Comparison of ENCODE assay signal across 18 mouse cellular contexts in the genomic region with DNA sequence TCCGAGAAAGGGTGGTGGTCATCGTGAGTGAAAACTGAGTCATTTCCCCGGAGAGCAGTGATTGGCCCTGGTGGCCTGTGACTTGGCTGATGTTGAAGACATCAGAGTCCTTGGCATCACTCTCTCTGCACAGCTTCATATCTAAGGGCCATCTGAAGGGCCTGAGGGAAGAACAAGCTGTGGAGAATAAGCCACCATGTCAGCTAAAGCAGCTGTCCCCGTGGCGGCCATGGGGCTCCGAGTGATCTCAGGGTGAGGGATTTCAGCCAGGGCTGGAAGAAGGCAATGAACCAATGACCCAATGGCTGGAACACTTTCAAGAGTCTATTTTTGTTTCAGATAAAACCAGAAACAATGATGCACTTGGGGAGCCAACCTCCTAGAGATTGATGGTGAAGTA.
DNase-seq lines count a peak whose midpoint lies in the region; ATAC-seq and TF ChIP-seq lines count a peak whose summit lies in the region.
"Had no signal": no experiment of that assay in that cellular context is flagged by ENCODE, and none has a peak within 500 bp of the region (broad histone marks: within the 10 kb centered on the region; RNA-seq: fewer than 3 reads in every experiment).

No protein-coding gene starts in this region.

- H3K9ac ChIP-seq in kidney, embryonic 14.5 days (ENCODE audit: low read depth, low read length): no peak overlapping the region
- no peak overlapping the region for H3K9ac ChIP-seq in heart, embryonic 14.5 days (ENCODE audit: low read length)
- H3K9ac ChIP-seq: embryonic facial prominence, embryonic 15.5 days; liver, embryonic 15.5 days; neural tube, embryonic 15.5 days had no signal

- H3K4me2 ChIP-seq in kidney, embryonic 14.5 days (replicated peaks; ENCODE audit: low read depth, low read length): no peak overlapping the region
- H3K4me2 ChIP-seq in heart, embryonic 14.5 days (ENCODE audit: low read length): no peak overlapping the region
- H3K4me2 ChIP-seq: embryonic facial prominence, embryonic 15.5 days; liver, embryonic 15.5 days; neural tube, embryonic 15.5 days had no signal

- TF ChIP-seq CTCF in kidney, adult 2 months (conservative IDR thresholded peaks at IDR 0.05; ENCODE audit: insufficient read depth, insufficient read length, low read depth, low read length): no peak

- no peak overlapping the region for H3K27ac ChIP-seq in kidney, adult 2 months (ENCODE audit: insufficient read depth, low read depth, low read length)
- H3K27ac ChIP-seq in kidney, embryonic 14.5 days (ENCODE audit: low read depth, low read length): no peak overlapping the region
- no peak overlapping the region for H3K27ac ChIP-seq in heart, embryonic 14.5 days (replicated peaks in 1 of 2; ENCODE audit: control insufficient read depth in 1 of 2, insufficient read depth in 1 of 2, low read depth in 2 of 2, low read length in 2 of 2)
- H3K27ac ChIP-seq: embryonic facial prominence, embryonic 15.5 days; limb, embryonic 10.5 days; liver, embryonic 15.5 days; neural tube, embryonic 15.5 days had no signal

- DNase-seq in kidney, adult 2 months: peak; percentile 50
- peak; percentile 10 for DNase-seq in brain, adult 2 months (ENCODE audit: low read depth, low spot score)
- DNase-seq in kidney, postnatal 25 days: peak; percentile 23 to 58
- DNase-seq in left cerebral cortex, adult 9 months (ENCODE audit: low spot score in 2 of 2): no peak
- no peak for DNase-seq in T-cell, adult 2 months (ENCODE audit: low spot score)
- DNase-seq in retina, embryonic 14.5 days (ENCODE audit: low spot score): no peak
- DNase-seq: adrenal gland, postnatal 10 days; cerebellum, postnatal 36 days; right cerebral cortex, postnatal 4 days had no signal

- ATAC-seq in kidney, embryonic 14.5 days (ENCODE audit: low FRiP score, low TSS enrichment): no peak
- ATAC-seq in heart, embryonic 14.5 days (ENCODE audit: insufficient number of reproducible peaks, insufficient read depth, low FRiP score, low read depth): peak; percentile 56; the same call in 1 of the 2 replicates
- ATAC-seq: forebrain, embryonic 14.5 days had no signal

- no peaks in the 10 kb centered on the region for H3K9me3 ChIP-seq in kidney, embryonic 14.5 days (ENCODE audit: control insufficient read depth, low read length)
- H3K9me3 ChIP-seq in heart, embryonic 14.5 days (ENCODE audit: control insufficient read depth, low read length): no peaks in the 10 kb centered on the region
- H3K9me3 ChIP-seq: embryonic facial prominence, embryonic 15.5 days; limb, embryonic 10.5 days; liver, embryonic 15.5 days; megakaryocyte, embryonic 14.5 days; neural tube, embryonic 15.5 days had no signal

- no peak for TF ChIP-seq POLR2A in kidney, adult 2 months (IDR thresholded peaks at IDR 0.05; ENCODE audit: low read depth, low read length)

- no peaks in the 10 kb centered on the region for H3K27me3 ChIP-seq in kidney, adult 2 months (replicated peaks; ENCODE audit: control insufficient read depth, insufficient read depth, low read length)
- H3K27me3 ChIP-seq in kidney, embryonic 14.5 days (ENCODE audit: control insufficient read depth, insufficient read depth, low read length): no peaks in the 10 kb centered on the region
- no peaks in the 10 kb centered on the region for H3K27me3 ChIP-seq in heart, embryonic 14.5 days (ENCODE audit: control insufficient read depth, insufficient read depth, low read length)
- H3K27me3 ChIP-seq: CH12.LX; embryonic facial prominence, embryonic 15.5 days; liver, embryonic 15.5 days; megakaryocyte, embryonic 14.5 days; neural tube, embryonic 15.5 days had no signal

- no peak overlapping the region for H3K4me3 ChIP-seq in kidney, adult 2 months (ENCODE audit: insufficient read depth, low read depth, low read length)
- H3K4me3 ChIP-seq in kidney, embryonic 14.5 days (ENCODE audit: low read length): no peak overlapping the region
- no peak overlapping the region for H3K4me3 ChIP-seq in heart, embryonic 14.5 days (ENCODE audit: control insufficient read depth in 1 of 2, insufficient read depth in 1 of 2, low read depth in 1 of 2, low read length in 2 of 2)
- H3K4me3 ChIP-seq: embryonic facial prominence, embryonic 15.5 days; limb, embryonic 10.5 days; liver, embryonic 15.5 days; megakaryocyte, embryonic 14.5 days; neural tube, embryonic 15.5 days had no signal

- H3K4me1 ChIP-seq in kidney, adult 2 months (ENCODE audit: control insufficient read depth, insufficient read depth, low read length): no peaks in the 10 kb centered on the region
- no peaks in the 10 kb centered on the region for H3K4me1 ChIP-seq in kidney, embryonic 14.5 days (ENCODE audit: control insufficient read depth, insufficient read depth, low read length)
- peaks cover 0 to 2% of the 10 kb centered on the region in 2 experiments; a peak in 1 of 4 replicates for H3K4me1 ChIP-seq in heart, embryonic 14.5 days (ENCODE audit: control insufficient read depth in 2 of 2, insufficient read depth in 2 of 2, low read length in 2 of 2)
- H3K4me1 ChIP-seq: embryonic facial prominence, embryonic 15.5 days; limb, embryonic 10.5 days; liver, embryonic 15.5 days; megakaryocyte, embryonic 14.5 days; neural tube, embryonic 15.5 days had no signal

- H3K36me3 ChIP-seq in kidney, adult 2 months (ENCODE audit: control insufficient read depth, insufficient read depth, low read length): no peaks in the 10 kb centered on the region
- no peaks in the 10 kb centered on the region for H3K36me3 ChIP-seq in kidney, embryonic 14.5 days (ENCODE audit: control insufficient read depth, insufficient read depth, low read length)
- no peaks in the 10 kb centered on the region for H3K36me3 ChIP-seq in heart, embryonic 14.5 days (ENCODE audit: control insufficient read depth, insufficient read depth, low read length)
- H3K36me3 ChIP-seq: embryonic facial prominence, embryonic 15.5 days; limb, embryonic 10.5 days; liver, embryonic 15.5 days; neural tube, embryonic 15.5 days had no signal

- WGBS in kidney, adult 2 months: 79% methylated on average over 6 of the region's 6 CpGs
- 90% methylated on average over 6 of the region's 6 CpGs for WGBS in kidney, embryonic 14.5 days
- 67% methylated on average over 6 of the region's 6 CpGs for WGBS in heart, embryonic 14.5 days

Comparison
In these comparisons a context has a peak if more than half of its experiments do, and no peak if none do; other contexts are left out.
1. DNase-seq: peak in kidney, adult 2 months (single experiment), brain, adult 2 months (single experiment) and kidney, postnatal 25 days (2 of 2); none in left cerebral cortex, adult 9 months (0 of 2), T-cell, adult 2 months (single experiment) and retina, embryonic 14.5 days (single experiment).